Mouse (Mus musculus) megakaryocyte, adult 5-6 weeks (primary cell): Measurements from ENCODE around the gene Hoxa4. TPM values are rescaled to one million over a fixed set of nuclear protein-coding genes. Genes with fewer than 3 reads are reported as not detected.
A peak's percentile ranks its signal among the peaks of the same experiment; 100 is the strongest.

ENCODE experiments used
- ATAC-seq: 2 replicates; pipeline ENCODE4 v1.8.0; 2016; ENCODE audit warnings: mild to moderate bottlenecking, inconsistent platforms; ENCODE audit not compliant: poor library complexity, severe bottlenecking
- total RNA-seq, 2 experiments: library from RNA; stranded (forward) in 1 of 2; stranded (reverse) in 1 of 2; fragments of 153-499, 151-499 nt in 1 of 2; fragments of 221-1000, 200-1000 nt in 1 of 2; gene quantifications; 2 replicates each; pipeline versions ENCODE4 v1.2.3 to v1.2.4; 2015 to 2017

Hoxa4 gene
- 0.27 TPM in 1 of 2 replicates, not detected in the other for total RNA-seq (2015)
- total RNA-seq (2017), result 0.28 TPM in 1 of 2 replicates, not detected in the other

DNA sequence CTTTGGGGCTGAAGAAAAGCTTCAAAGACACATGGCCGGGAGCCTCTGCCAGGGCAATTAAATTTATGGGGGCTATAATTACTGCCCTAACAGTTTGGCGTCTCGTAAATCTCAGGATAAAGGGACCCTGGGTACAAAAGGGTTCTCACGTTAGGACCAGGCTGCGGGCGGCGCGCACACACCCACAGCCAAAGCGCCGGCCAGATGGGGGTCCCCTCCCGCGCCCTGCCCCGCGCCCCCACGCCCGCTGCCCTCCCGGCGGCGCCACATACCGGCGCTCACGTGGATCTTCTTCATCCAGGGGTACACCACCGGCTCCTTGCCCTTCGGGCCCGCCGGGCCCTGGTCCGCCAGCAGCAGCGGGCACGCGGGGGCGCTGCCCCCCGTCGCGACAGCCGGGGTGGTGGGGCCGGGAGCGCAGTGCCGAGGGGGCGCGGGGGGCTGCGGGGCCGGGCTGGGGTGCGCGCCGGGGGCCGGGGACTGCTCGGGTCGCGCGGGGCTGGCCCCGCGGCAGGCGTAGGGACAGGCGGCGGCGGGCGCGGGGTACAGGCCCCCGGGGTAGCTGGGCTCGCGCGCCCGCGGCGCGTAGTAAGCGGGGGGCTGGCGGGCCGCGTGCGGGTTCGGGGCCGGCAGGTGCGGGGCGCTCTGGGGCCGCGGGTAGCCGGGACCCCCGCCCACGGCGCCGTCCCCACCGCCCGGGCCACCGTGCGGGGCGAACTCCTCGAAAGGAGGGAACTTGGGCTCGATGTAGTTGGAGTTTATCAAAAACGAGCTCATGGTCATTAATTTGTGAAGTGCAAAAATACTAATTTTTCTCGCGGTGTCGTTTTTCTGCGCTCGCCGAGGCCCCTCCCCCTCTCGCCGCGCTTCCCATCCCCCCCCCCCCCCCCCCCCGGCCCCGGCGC is at the start of gene Hoxa4:
Gene Hoxa4 (minus strand): TSS at position 848 of the 905 bp plus-strand sequence.
- ATAC-seq, result no peak

DNA sequence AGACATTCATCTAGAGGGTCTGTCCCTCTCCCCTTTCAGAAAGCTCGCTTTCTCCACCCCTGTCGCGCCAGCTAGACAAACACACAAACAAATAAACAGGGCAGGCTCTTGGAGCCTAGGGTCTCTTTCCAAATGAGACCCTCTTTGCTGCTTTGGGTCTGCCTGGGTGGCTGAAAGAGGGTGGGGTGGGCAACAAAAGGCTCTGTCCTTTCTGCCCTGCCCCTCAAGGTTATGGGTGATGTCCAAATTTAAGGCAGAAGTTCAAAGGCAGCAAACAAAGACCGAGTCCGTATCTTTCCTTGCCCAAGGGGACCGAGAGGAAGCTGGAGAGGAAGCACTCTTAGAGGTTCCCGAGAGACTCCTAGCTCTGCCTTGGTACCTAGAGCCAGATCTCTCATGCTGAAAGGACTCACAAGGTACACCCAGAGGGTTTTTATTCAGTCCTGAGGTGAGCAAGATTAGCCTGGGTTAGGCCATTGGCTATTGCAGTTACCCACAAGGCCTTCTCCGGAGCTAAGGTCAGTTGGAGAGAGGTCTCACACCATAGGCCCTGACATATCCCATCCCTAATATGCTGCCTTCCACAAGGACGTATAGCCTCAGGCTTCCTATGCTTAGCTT is 49.6 kb upstream of the Hoxa4 start:
- ATAC-seq, result no peak

GRCm38 (mm10) chr6:52240389-52241000 is 48.9 kb upstream of the Hoxa4 start, which contains the start of gene Hoxa10:
Hoxa10 (minus strand) TSS chr6:52240854.
- peak; percentile 96 for ATAC-seq

DNA sequence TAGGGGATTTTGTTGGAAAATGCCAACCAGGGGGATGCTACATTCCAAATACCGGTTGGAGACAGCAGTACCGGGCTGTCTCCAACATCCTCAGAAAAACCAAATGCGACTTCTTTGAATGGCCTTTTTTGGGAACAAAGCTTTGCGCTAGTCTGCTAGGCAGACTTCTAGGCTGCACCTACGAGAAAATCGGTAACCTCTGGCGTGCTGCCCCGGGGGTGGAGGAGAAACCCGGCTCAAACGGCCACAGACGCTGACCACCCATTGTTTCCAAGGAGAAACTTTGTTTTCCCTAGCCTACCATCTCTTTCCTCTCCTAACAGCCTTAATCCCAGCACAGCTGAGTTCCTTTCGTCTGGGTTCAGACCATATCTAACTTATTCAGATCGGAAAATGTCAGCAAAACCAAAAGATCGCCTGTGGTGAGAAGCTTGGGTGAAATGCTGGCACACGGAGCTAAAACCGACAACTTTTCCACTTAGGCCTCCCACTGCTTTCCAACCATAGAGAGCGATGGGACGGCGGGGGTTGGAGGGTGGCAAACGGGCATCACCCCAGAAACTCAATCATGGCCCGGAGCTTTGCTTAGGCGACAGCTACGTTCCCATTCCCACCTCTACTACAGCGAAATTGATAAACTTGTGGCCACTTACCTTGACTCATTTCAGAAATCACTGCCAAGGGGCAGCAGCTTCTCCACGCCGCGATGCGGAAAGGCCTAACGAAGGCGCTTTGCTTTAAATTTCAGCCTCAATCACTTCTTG is 48.3 kb upstream of the Hoxa4 start:
- no peak for ATAC-seq

DNA sequence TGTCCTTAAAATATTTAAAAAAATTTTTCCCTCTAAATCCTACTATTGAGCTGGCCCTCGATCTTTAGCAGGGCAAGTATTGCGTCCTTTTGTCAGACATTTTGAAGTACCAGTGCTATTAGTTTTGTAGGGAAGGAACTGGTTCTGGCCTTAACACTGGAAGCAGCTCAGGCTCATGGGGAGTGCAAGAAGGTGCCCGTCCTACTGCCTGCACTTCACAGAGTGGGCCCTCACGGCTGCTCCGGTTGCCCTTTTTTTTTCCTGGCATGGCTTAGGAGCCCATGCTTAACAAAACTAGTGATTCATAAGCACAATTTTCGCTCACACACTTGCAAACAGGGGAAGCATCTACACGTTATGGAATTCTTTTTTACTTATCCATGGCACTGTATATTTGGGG is 47.4 kb upstream of the Hoxa4 start:
- no peak for ATAC-seq

DNA sequence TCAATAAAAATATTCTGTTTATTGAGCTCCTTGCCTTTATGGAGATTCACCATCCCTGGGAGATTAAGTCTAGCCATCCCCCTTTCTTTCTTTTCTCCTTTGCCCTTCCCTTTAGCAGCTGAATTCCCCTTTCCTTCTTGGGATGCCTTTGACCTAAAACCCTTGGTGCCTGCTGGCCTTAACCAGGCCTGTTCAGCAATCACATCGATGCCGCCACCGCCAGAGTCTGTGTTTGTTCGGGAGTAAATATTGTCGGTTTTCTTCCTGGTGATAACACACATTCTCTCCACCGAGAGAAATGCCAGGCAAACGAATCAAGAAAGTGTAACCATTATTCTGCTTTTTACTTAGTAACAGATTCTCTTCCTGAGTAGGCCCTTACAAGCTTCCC is 46.6 kb upstream of the Hoxa4 start:
- ATAC-seq, result no peak

GRCm38 (mm10) chr6:52237346-52238154 is 46.0 kb upstream of the Hoxa4 start:
- ATAC-seq, result no peak

GRCm38 (mm10) chr6:52236806-52237205 is 45.3 kb upstream of the Hoxa4 start:
- ATAC-seq, result no peak

DNA sequence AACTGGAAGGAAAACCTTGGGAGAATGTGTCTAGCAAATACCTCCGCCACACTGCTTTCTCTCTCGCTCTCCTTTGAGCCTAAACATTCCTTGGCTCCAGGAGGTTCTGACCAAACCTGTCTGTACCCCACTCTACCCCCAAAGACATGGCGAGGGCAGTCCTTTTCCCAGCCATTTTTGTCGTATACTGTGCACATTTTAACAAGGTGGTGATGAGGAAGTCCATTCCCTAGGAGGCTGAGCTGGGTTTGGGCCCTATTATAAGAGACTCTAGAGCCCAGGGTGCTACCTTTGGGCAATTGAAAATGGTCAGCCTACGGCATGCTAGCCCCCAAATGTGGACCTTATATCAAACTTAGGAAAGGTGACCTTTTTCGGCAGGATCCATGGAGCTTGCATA is 44.3 kb upstream of the Hoxa4 start:
- ATAC-seq, result no peak

GRCm38 (mm10) chr6:52235267-52235666 is 43.7 kb upstream of the Hoxa4 start:
- no peak for ATAC-seq

DNA sequence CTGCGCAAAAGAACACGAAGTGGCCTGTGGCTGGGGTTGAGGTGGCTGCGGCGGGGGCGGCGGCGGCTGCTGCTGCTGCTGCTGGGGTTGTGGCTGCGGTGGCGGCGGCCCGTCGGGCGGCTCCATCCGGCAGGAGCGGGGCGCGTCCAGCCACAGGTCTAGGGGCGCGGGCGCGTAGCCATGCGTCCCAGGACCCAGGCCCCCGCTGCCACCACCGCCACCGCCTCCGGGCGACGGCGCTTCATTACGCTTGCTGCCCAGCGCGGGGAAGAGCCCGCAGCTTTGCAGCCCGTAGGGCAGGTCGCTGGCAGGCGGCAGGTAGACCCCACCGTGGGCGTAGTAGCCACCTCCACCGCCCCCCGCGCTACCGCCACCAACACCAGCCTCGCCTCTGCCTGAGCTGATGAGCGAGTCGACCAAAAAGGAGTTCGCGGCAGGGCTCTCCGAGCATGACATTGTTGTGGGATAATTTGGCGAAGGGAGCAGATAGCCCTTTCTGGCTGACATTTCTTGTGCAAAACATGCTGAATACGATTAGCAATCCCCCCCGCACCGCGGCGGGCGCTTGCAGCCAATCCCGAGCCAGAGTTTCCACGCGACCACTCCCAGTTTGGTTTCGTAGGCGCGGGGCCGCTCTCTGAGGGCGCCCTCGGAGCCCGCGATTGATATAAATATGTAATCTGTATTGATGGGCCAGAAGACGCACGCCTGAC is 43.0 kb upstream of the Hoxa4 start:
- ATAC-seq, result no peak

DNA sequence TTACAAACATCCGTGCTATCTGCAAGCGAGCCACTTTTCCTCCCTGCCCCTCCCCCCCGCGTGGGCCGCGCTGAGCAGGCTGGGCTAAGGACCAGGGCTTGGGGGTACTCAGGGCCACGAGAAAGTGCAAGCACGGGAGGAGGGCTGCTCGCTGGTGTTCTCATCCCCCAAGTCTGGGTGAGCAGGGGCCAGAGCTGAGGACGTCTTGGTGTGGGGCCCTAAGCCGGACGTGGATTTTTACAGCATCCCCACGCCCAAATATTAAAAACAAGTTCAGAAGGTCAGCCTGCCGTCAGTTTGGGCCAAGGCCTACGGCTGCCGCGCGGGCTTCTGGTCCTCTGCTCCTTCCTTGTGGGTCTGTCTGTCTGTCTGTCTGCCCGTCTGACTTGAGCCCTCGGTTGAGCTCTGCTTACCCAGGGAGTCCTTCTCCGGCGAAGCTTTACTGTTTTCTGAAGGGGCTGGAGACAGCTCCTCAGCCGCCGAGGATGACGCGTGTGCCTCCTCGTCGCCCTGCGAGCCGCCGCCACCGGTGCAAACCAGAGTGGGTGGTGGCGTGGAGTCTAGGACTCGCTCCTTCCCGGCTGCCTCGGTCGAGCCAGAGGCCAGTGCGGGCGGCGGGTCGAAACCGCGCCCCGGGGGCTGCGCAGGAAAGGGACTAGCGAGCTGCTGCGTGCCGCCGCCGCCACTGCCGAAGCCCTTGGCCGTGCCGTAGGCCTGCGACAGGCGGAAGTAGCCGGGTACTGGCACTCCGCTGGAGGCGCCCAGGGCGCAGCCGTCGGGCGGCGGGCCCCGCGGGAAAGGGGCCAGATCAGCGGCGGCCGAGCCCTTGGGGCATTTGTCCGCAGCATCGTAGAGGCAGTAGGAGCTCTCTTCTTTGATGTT is 42.2 kb upstream of the Hoxa4 start:
- peak; percentile 39; the same call in 1 of the 2 replicates for ATAC-seq

GRCm38 (mm10) chr6:52232984-52233545 is 41.5 kb upstream of the Hoxa4 start:
- no peak for ATAC-seq

- ATAC-seq, result no peak
These were observed 41.0 kb upstream of the Hoxa4 start for GRCm38 (mm10) chr6:52232568-52232965.

- ATAC-seq, result no peak
These were observed 40.5 kb upstream of the Hoxa4 start for GRCm38 (mm10) chr6:52231885-52232567.

DNA sequence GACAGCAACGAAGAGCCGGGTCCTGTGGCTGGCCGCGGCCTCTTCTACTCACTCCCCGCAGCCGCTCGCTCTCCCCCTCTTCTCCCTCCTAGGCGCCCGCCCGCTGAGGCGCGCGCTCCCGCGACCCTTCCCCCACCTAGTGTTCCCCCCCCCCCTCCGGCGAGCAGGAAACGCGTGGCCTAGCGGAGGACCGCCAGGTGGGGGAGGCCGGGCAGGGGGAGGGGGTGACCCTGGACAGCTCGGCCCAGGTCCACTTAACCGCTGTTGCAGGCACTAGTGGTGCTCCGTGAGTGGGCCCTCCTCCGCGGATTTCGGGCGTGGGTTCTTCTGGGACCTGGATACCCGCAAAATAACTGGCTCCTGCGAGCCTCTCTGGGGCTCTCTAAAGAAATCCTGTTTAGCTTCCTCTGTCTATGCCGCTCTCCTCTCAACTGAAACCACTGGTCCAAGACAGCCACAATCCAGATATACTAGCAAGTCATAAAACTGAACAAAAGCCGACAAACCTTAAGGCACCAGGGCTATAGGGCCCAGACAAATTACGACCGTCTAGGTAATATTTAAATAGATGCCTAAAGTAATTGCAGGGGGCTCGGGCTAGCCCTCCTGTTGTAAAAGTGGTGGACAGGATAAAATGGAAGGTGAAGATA is 39.1 kb upstream of the Hoxa4 start, which contains the start of gene Hoxa9:
Gene Hoxa9 (minus strand): TSS at position 574 of the 650 bp plus-strand sequence.
- no peak for ATAC-seq
